Mouse (Mus musculus) left cerebral cortex, postnatal 36 days (tissue): ENCODE data around the gene Slco1a1. TPM values are rescaled to one million over a fixed set of nuclear protein-coding genes. Genes with fewer than 3 reads are reported as not detected.
"Not testable (repeated sequence)": the region's sequence is repeated elsewhere in the genome, so short reads cannot be mapped to it uniquely, and the experiment has no call there.

Experiments used
- DNase-seq, 2 experiments: peaks; one replicate each; pipeline ENCODE4 v3.0.0; 2021 to 2022; ENCODE audit warnings: low spot score in 2 of 2, mixed read lengths in 1 of 2
- intact Hi-C: fragments of 180-260 bp; cut with DNase I; formaldehyde crosslinking; loops from one replicate; pipeline ENCODE4 v1.15.1; 2025
- total RNA-seq, 2 experiments: library from RNA; stranded (reverse); gene quantifications; 2 replicates each; pipeline ENCODE4 v1.2.3; 2021

Slco1a1 gene
- total RNA-seq, result not detected

DNA sequence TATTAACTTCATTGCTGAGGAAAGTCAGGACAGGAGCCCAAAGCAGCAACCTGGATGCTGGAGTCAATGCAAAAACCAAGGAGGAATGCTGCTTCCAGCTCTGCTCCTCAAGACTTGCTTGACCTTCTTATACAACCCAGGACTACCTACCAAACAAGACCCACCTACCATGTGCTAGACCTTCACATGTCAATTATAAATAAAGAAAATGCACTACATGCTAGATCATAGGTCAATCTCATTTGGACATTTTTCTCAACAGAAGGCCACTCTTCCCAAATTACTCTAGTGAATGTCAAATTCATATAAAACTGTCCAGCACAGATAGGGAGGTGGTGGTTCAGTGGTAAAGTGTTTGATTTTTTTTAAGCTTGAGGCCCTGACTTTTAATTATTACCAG, at the start of gene Slco1a1:
Gene Slco1a1 (minus strand): TSS at position 101 of the 400 bp plus-strand sequence.
- intact Hi-C loops, result no loop called here
- DNase-seq, result no peak

DNA sequence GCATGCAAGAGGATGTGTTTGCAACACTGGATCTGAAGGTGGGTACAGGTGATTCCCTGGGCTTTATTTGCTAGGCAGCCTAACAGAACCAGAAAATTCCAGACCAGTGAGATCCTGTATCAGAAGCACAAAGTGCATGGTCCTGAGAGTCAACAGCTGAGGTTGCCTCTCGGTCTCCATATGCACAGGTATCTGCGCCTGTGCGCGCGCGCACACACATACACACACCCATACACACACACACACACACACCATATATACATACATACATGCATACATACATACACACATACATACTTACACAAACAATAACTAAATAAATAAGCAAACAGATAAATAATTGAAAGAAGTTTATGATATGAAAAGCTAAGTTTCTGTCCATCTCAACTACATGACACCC, 40.0 kb upstream of the Slco1a1 start:
- intact Hi-C loops, result no loop called here
- no peak for DNase-seq

DNA sequence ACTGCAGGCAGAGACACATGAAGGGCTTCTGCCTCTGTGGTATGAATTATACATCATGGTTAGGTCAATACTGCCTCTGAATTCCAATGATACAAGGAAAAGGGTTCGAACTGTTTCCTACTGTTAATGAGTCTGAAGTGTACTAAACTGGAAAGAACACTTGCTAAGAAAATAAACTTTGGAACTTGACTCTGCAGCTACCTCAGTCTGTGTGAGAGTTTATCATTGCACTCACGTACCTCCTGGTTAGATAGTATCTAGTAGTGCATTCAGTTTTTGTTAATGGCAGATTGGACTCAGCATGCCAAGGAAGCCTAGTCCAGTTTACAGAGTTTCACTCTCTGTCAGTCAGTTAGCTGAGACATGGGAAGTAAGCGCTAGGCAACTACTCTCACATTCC, 37.9 kb upstream of the Slco1a1 start:
- intact Hi-C loops, result no loop called here
- DNase-seq, result no peak

DNA sequence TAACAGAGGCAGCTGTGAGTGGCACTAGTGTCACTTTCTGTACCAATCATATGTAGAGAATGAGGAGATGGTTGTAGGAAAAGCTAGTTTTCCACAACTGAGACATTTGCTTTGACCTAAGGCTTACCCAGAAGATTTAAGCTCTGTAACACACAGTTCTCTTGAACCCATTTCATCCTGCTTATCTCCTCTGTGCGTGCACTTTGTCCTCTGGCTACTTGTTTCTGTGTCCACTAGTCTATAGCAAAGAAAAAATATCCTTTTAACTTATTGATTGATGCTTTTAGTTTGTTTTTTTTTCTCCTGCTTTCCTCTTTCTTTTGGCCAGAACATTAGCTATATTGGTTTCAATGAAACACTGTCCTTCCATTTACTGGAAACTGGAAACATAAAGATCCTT, 15.7 kb upstream of the Slco1a1 start:
- no peak for DNase-seq
- intact Hi-C loops, result no loop called here

DNA sequence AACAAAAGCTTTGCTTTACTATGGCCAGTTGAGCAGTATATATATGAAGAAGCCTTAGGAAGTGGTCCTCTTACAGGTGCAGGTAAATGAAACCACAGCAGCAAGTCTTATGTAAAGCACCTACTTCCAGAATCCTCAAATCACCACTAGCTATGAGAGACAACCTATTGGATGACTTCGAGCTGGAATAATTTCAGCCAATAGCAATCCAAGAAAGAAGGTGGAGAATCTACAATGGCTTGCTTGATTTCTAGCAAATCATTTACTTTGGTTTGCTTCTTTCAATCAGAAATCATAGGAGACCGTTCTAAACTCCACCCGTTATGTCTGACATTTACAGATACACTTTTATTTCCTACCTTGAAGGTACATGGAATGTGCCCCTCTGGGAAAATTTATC, 15.1 kb upstream of the Slco1a1 start:
- intact Hi-C loops, result no loop called here
- DNase-seq, result no peak

DNA sequence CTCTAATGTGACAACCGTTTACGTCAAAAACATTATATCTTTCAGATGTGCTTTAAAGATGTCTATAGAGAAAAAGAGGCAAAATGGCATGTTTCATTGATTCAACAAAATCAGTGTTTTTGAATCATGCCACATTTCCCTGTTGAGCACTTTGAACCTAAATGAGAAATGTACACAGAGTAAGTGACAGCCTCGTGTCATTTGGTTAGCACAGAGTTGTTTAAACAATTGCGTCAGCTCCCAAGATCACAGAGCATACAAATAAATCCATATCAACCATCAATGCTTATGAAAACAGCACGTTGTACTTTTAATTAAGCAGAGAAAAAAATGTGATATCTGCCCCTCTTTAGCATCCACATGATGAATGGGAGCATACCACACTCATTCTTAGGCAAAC, 13.7 kb upstream of the Slco1a1 start:
- intact Hi-C loops, result no loop called here
- DNase-seq, result no peak

DNA sequence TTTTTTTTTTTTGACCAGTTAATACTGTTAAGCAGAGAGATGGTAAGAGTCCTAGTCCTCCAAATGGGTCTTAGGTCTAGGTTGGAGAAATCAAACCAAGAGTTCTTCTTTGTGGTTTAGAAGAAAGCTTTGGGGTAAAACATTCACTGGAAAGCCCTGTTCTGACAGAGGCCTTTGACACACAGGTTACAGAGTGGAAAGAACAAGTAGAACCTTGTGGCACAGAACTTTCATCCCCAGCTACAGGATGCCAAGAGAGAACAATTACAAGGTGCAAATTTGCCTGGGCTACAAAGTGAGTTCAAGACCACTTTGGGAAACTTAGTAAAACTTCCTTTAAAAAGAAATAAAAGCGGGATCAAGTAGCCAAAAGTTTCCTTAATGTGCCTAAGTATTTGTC, 6.3 kb downstream of the Slco1a1 start:
- DNase-seq, result no peak
- intact Hi-C loops, result no loop called here

DNA sequence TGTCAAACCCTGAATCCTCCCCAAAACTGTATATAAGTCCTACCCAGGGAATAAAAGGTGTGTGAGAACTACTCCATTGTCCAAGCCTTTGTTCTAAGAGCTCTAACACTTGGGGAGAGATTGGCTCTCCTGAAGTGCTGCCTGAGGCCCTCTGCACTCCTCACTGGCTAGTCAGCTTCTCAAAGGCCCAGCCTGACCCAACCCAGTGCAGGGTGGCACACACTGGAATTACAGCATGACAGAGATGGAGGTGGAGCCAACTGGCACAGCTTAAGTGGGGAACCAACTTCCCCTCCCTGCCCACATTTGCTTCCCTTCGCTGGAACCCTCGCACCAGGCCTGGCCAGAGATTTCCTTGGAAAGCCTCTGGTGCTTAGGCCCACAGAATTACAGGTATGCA, 48.6 kb downstream of the Slco1a1 start:
- intact Hi-C loops, result no loop called here
- no peak for DNase-seq

DNA sequence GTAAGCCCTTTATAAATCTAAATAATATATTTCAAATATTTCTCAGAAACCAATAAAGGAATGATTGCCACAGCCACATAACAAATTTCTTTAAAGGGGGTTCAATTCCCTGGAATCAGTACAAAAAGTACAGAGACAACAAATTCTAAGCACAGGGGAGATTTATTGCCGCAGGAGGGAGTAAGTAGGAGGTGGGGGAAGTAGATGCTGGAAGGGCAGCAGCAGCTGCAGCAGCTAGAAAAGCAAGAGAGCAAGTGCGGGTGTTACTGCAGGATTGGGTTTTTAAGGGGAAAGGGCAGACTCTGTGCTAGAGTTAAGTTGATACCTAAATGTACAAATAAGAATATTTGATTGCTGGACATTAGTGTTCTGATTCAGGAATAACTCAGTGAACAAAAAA, 57.0 kb downstream of the Slco1a1 start:
- DNase-seq, result no peak
- intact Hi-C loops, result no loop called here

DNA sequence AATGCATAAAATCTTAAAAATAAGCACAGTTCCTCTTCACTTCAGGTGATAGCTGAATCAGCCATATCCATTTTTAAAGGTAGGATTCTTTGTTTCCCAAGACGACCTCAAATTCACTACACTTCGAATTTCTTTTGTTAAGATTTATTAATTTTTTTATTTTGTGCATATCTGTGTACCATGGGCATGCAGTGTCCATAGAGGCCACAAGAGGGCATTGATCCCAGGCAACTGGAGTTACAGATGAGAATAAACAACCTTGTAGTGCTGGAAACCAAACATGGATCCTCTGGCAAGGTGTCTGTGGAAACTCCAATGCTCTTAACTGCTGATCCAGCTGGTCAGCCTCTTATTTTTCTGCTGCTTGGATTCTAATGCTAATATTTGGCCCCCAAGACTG, 58.5 kb downstream of the Slco1a1 start:
- intact Hi-C loops, result no loop called here

DNA sequence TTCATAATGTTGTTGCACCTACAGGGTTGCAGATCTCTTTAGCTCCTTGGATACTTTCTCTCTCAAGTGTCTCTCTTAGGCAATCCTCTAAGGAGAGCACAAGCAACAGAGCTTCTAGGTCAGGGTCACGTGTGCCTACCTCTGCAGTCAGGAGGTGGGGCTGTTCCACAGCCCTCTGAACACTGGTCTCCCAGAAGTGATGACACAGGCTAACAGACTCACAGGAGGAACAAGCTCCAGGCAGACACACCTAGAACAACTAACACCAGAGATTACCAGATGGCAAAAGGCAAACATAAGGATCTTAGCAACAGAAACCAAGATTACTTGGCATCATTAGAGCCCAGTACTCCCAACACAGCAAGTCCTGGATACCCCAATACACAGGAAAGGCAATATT, 64.2 kb downstream of the Slco1a1 start:
- intact Hi-C loops, result no loop called here

More for the DNA sequence above, 58.5 kb downstream of the Slco1a1 start:
- no peak for DNase-seq

DNA sequence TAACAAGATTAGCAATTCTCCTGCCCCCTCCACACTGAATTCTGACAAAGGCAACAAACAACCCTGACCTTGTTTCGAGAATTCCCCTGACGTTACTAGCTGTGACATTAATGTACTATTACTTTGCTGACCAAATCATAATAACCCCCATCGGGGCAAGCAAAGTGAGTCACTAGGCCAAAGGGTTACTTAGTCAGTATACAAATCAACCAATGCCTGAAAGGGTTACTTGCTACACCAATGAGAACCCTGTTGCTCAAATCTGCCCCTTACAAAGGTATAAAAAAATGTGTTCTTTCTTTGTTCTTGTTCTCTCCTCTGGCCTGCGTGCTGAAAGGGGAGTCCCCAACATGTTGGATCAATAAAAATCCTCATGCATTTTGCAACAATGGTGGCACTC, 71.0 kb downstream of the Slco1a1 start:
- DNase-seq, intact Hi-C loops: not testable (repeated sequence)

More for the DNA sequence above, 64.2 kb downstream of the Slco1a1 start:
- DNase-seq, result no peak

DNA sequence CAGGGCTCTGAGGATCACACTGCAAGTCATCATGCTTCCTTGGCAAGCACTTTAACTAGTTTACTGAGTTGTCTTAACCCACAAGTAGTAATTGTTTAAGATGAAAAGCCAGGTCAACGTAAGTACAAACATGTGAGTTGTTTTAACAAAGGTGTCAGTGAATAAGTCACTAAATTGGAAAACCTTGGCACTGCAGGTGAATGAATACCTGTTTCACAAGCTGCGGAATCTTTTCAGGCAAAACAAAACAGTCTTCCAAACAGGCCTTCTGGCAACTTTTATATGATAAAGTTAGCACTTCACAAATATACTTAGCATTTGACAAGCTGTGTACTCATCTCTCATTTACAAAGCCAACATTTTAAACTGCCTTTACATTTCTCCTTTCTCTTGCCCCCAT, 75.1 kb downstream of the Slco1a1 start:
- intact Hi-C loops, result no loop called here
- no peak for DNase-seq

DNA sequence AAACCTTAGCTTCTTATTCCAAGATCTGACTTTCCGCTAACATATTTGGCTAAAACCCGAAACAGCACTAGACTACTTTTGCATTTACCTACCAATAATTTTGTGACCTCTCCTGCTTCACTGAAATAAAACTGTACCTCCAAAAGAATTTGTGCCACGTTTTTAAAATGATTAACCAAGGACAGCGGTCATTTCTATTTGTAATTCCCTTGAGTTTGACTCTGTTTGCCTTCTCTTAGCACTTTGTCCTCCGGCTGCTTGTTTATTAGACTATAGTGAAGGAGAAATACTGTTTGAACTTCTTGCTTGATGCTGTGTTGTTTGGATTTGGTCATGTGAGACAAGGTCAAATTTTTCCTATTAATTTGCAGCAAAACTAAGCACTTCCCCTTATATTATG, 78.0 kb downstream of the Slco1a1 start:
- intact Hi-C loops, result no loop called here

DNA sequence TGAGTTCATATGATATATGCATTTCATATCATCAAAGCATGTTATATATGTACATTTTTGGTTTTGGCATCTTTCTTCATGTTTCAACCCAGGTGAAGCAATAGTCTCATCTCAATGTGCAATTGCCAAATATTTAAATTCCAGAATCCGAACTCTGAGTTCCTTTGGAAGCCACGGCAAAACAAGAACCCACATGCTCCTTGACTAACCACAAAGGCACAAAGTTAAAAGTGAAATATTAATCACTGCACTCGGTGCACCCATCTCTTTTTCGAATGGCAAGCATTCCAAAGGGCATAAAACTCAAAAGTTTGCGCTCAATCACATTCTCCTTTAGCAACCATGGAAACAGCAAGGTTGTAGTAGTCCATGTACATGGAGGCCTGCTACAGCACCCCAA, 80.7 kb downstream of the Slco1a1 start:
- no peak for DNase-seq
- intact Hi-C loops, result no loop called here

More for the DNA sequence above, 78.0 kb downstream of the Slco1a1 start:
- DNase-seq, result no peak

DNA sequence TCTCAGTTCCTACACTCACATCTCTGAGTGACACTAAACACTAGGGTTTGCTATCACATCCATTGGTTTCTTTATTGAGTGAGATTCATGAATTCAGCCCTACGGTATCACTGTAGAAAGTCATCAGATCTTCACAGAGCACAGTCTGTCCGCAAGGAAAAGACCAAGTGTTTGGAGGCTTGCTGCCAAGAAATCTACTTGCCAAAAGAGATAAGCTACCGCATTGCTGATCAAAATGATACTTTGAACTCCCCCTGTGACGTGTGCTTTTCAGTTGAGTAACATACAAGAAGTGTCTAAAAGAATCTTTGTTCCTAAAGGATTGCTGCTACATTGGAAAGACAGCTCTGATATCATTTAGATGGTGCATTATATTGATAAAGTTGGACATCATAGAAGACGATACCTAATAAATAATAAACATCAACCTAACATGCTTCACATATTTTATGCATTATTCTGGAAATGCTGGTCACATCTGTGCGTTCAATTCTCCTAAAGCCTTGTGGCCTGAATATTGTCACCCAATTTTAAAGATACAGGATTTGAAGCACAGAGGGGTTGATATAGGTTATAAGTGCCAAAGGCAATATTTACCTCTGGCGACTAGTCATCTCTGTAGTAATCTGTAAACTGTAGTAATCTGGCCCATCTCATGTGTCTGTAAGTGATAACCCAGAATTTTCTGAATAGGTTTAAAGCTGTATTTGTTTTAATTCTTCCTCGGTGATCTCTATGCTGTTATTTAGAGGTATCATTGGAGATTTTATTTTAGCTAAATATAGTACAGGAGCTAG, 88.8 kb downstream of the Slco1a1 start:
- no peak for DNase-seq
- intact Hi-C loops, result loop anchor here (10.0 kb wide), 1 partner anchor 177 kb away; no protein-coding TSS in a partner anchor

Other genes with a start within 250 kb of the Slco1a1 start
- gene Gm5724, start 173.2 kb downstream of the Slco1a1 start, total RNA-seq, result not detected
- gene Slco1a4, start 90.8 kb downstream of the Slco1a1 start, total RNA-seq, result 10 to 100 TPM; 50.2 to 51.1 TPM
- gene Gm6614, start 64.5 kb upstream of the Slco1a1 start, total RNA-seq, result not detected